Mouse (Mus musculus): ENCODE results near the gene Daam2.

GRCm38 (mm10) chr17:49524584-49524983, 39.6 kb downstream of the Daam2 start:
- TF ChIP-seq POLR2A (IDR thresholded peaks at IDR 0.05; ENCODE audit: borderline replicate concordance, insufficient read depth, low read length) (no peak), CTCF (IDR thresholded peaks at IDR 0.05; ENCODE audit: borderline replicate concordance, insufficient read depth, low read depth, low read length) (no peak)

Data from cerebellum, adult 2 months (tissue).